Mouse (Mus musculus) retina, postnatal 1 day (tissue): ENCODE measurements at regions not wholly inside any gene's neighbourhood (a gene's known extent, or its start where the extent isn't known, plus 50 kb on each side); places are given as distances from the start of the nearest gene placed in this dataset.

ENCODE experiments used
- DNase-seq: peaks from one replicate; pipeline ENCODE4 v3.0.0-alpha.2; 2012

- DNase-seq: no peak
Observed at GRCm38 (mm10) chr3:132485553-132485952, 144.1 kb upstream of the Gimd1 start.

- peak; percentile 88 for DNase-seq
Observed at GRCm38 (mm10) chr3:132506095-132506494, 123.5 kb upstream of the Gimd1 start.

DNA sequence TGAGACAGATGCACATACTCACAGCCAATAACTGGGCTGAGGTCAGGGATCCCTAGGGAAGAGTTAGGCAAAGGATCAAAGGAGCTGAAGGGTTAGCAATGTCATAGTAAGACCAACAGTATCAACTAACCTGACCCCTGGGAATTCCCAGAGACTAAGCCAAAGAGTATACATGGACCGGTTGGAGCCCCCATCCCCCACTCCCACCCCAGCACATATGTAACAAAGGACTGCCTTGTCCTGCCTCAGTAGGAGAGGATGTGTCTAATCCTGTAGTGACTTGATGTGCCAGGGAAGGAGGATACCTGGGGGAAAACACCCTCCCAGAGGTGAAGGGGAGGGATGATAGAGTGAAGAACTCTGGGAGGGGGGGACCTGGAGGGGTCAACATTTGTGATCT is 119.4 kb upstream of the Gimd1 start:
- DNase-seq: no peak

- DNase-seq: no peak
Observed at GRCm38 (mm10) chr3:132512526-132513102, 117.0 kb upstream of the Gimd1 start.

- no peak for DNase-seq
Observed at GRCm38 (mm10) chr3:132533323-132533904, 96.2 kb upstream of the Gimd1 start.

- DNase-seq: no peak
Observed at GRCm38 (mm10) chr3:132539780-132540658, 89.6 kb upstream of the Gimd1 start.

DNA sequence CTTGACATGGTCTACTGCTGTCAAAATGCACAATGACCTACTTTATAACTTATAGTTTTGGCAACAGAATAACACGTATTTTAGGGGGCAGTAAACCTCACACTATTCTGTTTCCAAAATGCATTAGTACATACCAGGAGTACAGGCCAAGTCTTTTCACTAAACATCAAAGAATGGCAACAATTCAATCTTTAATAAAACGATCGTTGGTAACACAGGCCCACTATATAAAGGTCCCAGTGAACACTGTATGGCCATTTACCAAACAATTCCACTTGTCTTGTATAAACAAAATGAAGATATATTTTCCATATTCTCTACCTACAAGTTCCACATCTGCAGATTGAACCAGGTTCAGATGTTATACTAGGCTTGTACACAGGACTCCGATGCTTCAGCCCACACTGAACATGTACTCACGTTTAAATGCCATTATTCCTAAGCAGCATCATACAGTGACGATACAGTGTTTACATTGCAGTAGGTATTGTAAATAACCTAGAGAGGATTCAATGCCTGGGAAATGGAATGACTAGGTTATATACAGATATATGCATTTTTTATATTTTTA is 78.3 kb upstream of the Gimd1 start:
- no peak for DNase-seq

GRCm38 (mm10) chr3:132565755-132566154 is 63.9 kb upstream of the Gimd1 start:
- no peak for DNase-seq

DNA sequence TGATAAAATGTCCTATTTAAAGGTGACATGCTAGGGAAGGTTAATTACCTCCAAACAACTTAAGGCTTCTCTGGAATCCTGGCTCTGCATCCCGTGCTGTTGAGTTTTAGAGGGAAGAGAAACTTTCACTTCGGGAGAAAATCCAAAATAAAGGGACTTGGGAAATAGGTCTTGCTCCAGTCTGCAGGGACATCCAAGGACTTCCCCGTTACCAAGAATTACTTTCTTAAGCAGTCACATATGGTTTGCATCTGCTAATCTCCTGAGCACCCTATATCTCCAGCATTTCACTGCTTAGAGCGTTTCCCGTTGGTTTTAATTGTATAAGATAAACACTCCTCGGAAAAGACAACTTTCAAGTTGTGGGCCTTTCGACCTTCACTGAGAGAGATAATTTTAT is 63.3 kb upstream of the Gimd1 start:
- DNase-seq: no peak
